Mouse (Mus musculus) bone marrow macrophage, adult 2 months (primary cell): ENCODE data around the gene Sun3.

ENCODE experiments used
- CTCF ChIP-seq: IDR thresholded peaks from 2 replicates; pipeline ENCODE4 v1.5.1; 2012; ENCODE audit warnings: low read depth, mild to moderate bottlenecking, low read length, moderate library complexity
- POLR2A ChIP-seq: IDR thresholded peaks from 2 replicates; pipeline ENCODE4 v1.6.1; 2012; ENCODE audit warnings: mild to moderate bottlenecking, low read depth, low read length, borderline replicate concordance

GRCm38 (mm10) chr11:8968094-8968493 lies 80.7 kb downstream of the Sun3 start:
- no peak for TF ChIP-seq POLR2A
- TF ChIP-seq CTCF, result no peak
